Comparison of ENCODE assay signal across 13 mouse cellular contexts in the genomic region with DNA sequence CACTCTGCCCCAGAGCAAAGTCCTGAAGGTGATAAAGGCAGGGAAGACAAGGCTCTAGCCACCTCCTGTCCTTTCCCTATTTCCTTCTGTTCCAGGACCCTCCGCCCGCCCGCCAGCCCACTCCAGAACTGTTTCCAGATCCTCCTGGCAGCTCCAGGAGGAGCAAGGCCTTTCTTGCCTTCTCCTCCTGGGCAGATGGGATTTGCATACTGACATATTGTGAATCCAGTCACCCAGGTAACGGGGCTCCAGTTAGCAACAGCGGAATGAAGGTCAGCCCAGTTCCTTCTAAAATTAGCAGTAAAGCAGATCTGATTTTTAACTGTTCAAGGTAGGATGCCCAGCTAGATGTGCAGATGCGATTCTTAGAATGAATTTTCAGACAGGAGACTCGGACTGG.
DNase-seq lines count a peak whose midpoint lies in the region; ATAC-seq and TF ChIP-seq lines count a peak whose summit lies in the region.
"Had no signal": no experiment of that assay in that cellular context is flagged by ENCODE, and none has a peak within 500 bp of the region (broad histone marks: within the 10 kb centered on the region; RNA-seq: fewer than 3 reads in every experiment).

No protein-coding gene starts in this region.

- peak; percentile 36; the same call in 1 of the 2 replicates for ATAC-seq in forebrain, postnatal 0 days
- ATAC-seq in forebrain, embryonic 11.5 days (replicated peaks; ENCODE audit: low FRiP score) = no peak

- no peak overlapping the region for H3K4me2 ChIP-seq in forebrain, postnatal 0 days (ENCODE audit: low read depth)
- H3K4me2 ChIP-seq in forebrain, embryonic 11.5 days (ENCODE audit: low read depth, low read length, severe bottlenecking) = no peak overlapping the region
- H3K4me2 ChIP-seq: limb, embryonic 13.5 days had no signal

- intact Hi-C loops in left cerebral cortex, postnatal 14 days (cut with DNase I) = no loop called here

- no peak for TF ChIP-seq CTCF in forebrain, postnatal 0 days (IDR thresholded peaks at IDR 0.05; ENCODE audit: low read depth)
- no peak for TF ChIP-seq CTCF in layer of hippocampus, adult 2 months (conservative IDR thresholded peaks at IDR 0.05)

- H3K9ac ChIP-seq in forebrain, postnatal 0 days = no peak overlapping the region
- no peak overlapping the region for H3K9ac ChIP-seq in forebrain, embryonic 11.5 days (ENCODE audit: low read length)
- H3K9ac ChIP-seq: limb, embryonic 13.5 days had no signal

- 52% methylated on average over 7 of the region's 7 CpGs for WGBS in forebrain, postnatal 0 days
- whole genome bisulfite sequencing in forebrain, embryonic 11.5 days = 74% methylated on average over 7 of the region's 7 CpGs

- H3K36me3 ChIP-seq in forebrain, postnatal 0 days (ENCODE audit: insufficient read depth) = no peaks in the 10 kb centered on the region
- no peaks in the 10 kb centered on the region for H3K36me3 ChIP-seq in forebrain, embryonic 11.5 days (ENCODE audit: control insufficient read depth, insufficient read depth, low read length)
- H3K36me3 ChIP-seq: limb, embryonic 13.5 days had no signal

- 0 out of 2 replicates have a peak, but pooled peaks cover 9% of the 10 kb centered on the region for H3K4me1 ChIP-seq in forebrain, postnatal 0 days (ENCODE audit: insufficient read depth)
- peaks cover 6% of the 10 kb centered on the region for H3K4me1 ChIP-seq in forebrain, embryonic 11.5 days (replicated peaks; ENCODE audit: control insufficient read depth, insufficient read depth, low read length)

- DNase-seq in forebrain, postnatal 0 days = no peak
- DNase-seq in forebrain, embryonic 11.5 days (ENCODE audit: low spot score) = no peak
- DNase-seq in layer of hippocampus, adult 2 months (ENCODE audit: low spot score in 2 of 2) = peak; percentile 48 to 59
- DNase-seq in layer of hippocampus, adult 9-10 months (ENCODE audit: low spot score) = no peak
- peak; percentile 86 for DNase-seq in brain, adult 2 months (ENCODE audit: low read depth, low spot score)
- DNase-seq in left cerebral cortex, postnatal 14 days (ENCODE audit: low spot score in 2 of 2) = peak; percentile 48 to 87
- DNase-seq in urinary bladder, adult 18-20 months (ENCODE audit: low spot score in 2 of 2) = no peak
- no peak for DNase-seq in kidney, postnatal 36 days
- DNase-seq: gastrocnemius, postnatal 36 days; heart, postnatal 4 days; kidney, postnatal 10 days had no signal

- no peaks in the 10 kb centered on the region for H3K27me3 ChIP-seq in forebrain, postnatal 0 days (ENCODE audit: insufficient read depth, low read length)
- H3K27me3 ChIP-seq in forebrain, embryonic 11.5 days (ENCODE audit: control insufficient read depth, insufficient read depth, low read length) = no peaks in the 10 kb centered on the region
- H3K27me3 ChIP-seq: limb, embryonic 13.5 days had no signal

- no peak overlapping the region; the same call in 1 of the 2 replicates for H3K27ac ChIP-seq in forebrain, postnatal 0 days (ENCODE audit: low read depth, low read length)
- no peak overlapping the region for H3K27ac ChIP-seq in forebrain, embryonic 11.5 days (ENCODE audit: low read depth, low read length)
- H3K27ac ChIP-seq in layer of hippocampus, adult 2 months = peak overlapping the region; percentile 83
- H3K27ac ChIP-seq: limb, embryonic 13.5 days had no signal

- H3K9me3 ChIP-seq in forebrain, postnatal 0 days (ENCODE audit: low read length) = no peaks in the 10 kb centered on the region
- H3K9me3 ChIP-seq in forebrain, embryonic 11.5 days (ENCODE audit: control insufficient read depth, low read length) = no peaks in the 10 kb centered on the region
- H3K9me3 ChIP-seq: limb, embryonic 13.5 days had no signal

- H3K4me3 ChIP-seq in forebrain, postnatal 0 days (ENCODE audit: low read depth, low read length) = no peak overlapping the region
- no peak overlapping the region for H3K4me3 ChIP-seq in forebrain, embryonic 11.5 days (ENCODE audit: low read depth, low read length)
- no peak overlapping the region for H3K4me3 ChIP-seq in layer of hippocampus, adult 2 months
- H3K4me3 ChIP-seq: erythroblast, embryonic 14.5 days; limb, embryonic 13.5 days had no signal

Comparison
In these comparisons a context has a peak if more than half of its experiments do, and no peak if none do; other contexts are left out.
1. DNase-seq: peak in layer of hippocampus, adult 2 months (2 of 2), brain, adult 2 months (single experiment) and left cerebral cortex, postnatal 14 days (2 of 2); none in forebrain, postnatal 0 days (single experiment), forebrain, embryonic 11.5 days (single experiment), layer of hippocampus, adult 9-10 months (single experiment), urinary bladder, adult 18-20 months (0 of 2) and kidney, postnatal 36 days (0 of 2).